Mouse (Mus musculus): Measurements from ENCODE around the gene Slc4a2.
"Not testable (repeated sequence)": the region's sequence is repeated elsewhere in the genome, so short reads cannot be mapped to it uniquely, and the experiment has no call there.

The Slc4a2 gene

DNA sequence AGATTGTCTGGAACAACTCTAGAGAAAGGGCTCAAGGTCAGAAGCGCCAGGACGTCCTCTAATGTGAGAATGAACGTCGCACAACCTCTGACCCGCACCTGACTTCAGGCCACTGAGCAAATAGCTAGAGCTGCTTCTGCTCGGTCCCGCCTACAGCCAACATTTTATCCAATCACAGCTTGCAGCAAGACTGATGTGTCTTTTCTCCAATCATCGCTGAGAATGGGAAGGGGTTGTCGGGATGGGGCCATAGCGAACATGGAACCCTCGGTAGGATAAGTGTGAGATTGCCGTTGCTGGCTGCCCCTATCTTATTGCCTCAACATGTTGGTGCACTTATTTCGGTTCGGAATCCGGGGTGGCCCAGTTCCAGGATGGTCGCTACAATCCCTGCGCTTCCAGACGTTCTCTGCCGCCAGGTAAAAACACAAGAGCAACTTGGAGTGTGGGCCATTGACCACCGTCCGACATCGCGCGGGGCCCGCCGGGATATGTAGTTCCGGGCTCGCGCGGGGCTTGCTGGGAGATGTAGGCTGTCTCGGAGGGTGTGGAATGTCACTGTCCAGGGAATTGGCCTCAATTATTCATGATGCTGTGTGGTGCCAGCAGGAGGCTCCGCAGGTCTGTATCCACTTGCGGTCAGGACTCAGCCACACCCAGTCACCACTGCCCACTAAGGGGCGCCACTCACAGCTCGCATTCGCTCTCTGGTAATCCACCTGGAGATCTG is 29.3 kb upstream of the Slc4a2 start:
- peak; percentile 88 for DNase-seq

DNA sequence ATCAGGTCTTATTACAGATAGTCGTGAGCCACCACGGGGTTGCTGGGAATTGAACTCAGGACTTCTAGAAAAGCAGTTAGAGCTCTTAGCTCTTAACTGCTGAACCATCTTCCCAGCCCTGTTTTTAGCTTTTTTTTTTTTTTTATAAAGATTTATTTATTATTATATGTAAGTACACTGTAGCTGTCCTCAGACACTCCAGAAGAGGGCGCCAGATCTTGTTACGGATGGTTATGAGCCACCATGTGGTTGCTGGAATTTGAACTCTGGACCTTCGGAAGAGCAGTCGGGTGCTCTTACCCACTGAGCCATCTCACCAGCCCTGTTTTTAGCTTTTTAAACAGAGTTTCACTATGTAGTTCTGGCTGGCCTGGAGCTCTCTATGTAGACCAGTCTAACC is 27.4 kb upstream of the Slc4a2 start:
- DNase-seq: not testable (repeated sequence)

DNA sequence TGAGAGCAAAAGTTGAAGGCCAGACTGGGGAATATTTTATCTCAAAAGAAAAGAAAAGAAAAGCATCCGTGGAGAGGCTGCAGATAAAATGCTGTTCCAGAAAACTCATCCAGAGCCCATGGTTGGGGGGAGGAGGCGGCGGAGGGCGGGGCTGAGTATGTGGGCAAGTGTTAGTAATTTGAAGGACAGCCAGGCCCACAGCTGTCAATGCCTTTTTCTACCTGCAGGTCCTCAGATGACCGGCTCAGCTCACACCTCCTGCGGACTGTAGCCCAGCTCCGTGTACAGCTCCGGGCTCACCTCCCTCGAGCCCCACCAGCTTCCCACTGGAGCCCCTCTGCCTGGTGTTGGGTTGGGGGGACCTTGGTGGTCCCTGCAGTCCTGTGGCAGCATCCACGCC is 24.0 kb upstream of the Slc4a2 start:
- no peak for DNase-seq

DNA sequence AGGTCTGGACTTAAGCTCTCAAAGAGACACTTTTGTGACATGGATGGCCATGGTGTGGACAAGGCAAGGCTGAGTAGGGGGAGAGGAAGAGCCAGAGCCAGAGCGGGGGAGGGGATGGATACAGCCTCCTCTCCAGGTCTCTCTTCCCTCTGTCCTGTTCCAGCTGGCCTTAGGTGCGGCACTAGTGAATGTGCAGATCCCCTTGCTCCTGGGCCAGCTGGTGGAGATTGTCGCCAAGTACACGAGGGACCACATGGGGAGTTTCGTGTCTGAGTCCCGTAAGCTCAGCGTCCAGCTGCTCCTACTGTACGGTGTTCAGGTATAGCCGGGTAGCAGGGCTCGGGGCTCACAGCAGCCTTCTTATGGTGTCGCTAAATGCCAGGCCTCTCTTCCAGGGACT is 23.3 kb upstream of the Slc4a2 start:
- no peak for DNase-seq

DNA sequence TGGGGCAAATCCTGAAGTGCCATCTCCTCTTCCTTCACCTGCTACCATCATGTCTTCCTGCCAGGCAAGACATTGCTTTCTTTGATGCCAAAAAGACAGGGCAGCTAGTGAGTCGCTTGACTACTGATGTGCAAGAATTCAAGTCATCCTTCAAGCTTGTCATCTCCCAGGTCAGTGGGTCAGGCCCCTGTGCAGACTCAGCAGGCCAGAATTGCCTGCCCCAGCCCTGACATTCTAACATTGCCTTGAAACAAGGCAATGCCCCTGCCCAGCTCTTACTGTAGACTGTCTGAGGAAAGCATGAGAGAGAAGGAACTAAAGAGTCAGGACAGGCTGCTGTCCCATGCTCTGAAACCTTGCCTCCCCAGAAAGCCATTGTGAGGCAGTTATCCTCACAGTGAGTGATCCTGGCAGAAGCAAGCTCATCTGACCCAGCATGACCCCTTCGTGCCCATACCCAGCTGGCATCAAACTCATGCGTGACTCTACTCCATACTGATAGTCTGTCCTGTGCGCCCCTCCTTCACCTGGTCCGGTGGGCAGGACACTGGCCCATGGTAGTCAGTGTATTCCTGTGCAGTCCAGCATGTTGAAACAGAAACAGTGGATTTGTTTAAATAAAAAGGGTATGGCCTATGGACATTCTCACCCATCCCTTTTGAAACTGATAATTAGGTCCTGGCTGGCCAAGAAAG is 22.6 kb upstream of the Slc4a2 start:
- no peak for DNase-seq

DNA sequence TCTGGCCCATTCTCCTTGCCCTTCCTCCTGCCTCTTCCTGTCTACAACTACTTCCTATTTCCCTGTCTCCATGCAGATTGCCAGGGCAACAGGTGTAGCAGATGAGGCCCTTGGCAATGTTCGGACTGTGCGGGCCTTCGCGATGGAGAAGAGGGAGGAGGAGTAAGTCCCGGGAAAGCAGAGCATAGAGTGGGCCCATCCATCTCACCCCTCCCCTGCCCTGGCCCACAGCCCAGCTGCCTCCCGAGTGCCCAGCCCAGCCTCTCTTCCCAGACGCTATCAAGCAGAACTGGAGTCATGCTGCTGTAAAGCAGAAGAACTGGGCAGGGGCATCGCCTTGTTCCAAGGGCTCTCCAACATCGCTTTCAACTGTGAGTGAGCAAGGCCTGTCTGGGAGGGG is 21.7 kb upstream of the Slc4a2 start:
- DNase-seq: no peak

DNA sequence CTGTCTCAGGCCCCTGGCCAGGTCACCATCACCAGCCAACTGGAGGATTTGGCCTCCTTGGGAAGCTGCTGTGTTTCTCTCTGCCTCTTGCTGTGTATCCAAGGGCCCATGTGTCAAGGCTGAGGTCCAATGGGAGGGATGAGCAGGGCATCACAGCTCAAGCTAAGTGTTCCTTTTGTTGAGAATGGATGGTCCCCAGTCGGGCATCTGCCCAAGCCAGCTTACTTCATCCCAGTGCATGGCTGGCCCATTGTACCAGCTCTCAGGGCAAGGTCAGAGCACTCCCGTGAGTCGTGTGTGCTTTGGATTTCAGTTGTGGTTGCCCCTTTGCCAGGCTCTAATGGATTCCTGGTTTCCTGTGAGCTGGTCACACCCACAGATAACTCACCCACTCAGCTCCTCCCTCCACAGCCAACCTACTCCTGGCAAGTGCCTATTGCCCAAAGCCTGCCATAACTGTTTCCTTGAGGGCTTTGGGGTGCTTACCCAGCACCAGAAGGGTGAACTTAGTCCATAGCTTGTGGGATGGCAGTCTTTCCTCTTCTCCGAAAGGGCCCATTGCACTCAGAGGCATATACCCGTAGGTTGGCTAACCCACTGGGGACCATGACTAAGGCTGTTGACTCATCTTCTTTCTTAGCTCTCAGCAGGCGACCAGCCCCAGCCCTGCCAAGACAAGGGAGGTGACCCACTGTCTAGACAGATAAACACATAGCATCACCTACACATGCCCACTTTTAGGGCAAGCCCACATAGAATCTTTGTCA is 18.9 kb upstream of the Slc4a2 start:
- DNase-seq: no peak

DNA sequence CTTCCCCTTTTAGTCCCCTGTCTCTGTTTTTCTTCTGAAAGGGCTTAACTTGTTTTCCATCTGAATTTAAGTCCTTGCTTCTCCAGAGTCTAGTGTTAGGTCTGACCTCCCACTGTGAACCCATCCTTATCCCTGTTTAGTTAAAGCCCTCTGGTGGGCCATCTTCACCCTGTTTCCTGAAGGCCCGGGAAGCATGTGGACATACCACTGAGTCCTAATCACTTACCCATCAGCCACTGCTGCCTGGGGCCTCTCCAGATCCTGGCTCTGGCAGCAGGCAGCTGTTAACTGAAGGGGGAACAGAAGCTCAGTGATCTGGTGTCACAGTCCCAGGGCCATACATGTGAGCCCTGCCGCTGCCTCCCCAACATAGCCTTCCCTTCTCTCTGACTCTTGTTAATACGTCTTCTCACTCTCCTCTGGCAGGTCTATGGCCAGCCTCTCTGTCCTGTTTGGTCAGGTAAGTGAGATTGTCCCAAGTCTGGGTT is 18.2 kb upstream of the Slc4a2 start:
- no peak for DNase-seq

DNA sequence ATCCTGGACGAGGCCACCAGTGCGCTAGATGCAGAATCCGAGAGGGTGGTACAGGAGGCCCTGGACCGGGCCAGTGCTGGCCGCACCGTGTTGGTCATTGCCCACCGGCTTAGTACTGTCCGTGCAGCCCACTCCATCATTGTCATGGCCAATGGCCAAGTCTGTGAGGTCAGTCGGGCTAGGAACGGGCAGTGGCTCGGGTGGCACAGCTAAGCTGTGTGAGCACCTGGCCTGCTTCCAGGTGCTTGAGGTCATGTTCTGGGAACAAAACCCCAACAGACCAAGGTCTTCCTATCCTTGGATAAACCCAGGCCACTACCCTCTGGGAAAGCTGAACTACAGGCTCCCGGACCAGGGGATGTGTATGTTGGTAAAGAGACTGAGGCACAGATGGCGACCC is 15.0 kb upstream of the Slc4a2 start:
- DNase-seq: no peak

DNA sequence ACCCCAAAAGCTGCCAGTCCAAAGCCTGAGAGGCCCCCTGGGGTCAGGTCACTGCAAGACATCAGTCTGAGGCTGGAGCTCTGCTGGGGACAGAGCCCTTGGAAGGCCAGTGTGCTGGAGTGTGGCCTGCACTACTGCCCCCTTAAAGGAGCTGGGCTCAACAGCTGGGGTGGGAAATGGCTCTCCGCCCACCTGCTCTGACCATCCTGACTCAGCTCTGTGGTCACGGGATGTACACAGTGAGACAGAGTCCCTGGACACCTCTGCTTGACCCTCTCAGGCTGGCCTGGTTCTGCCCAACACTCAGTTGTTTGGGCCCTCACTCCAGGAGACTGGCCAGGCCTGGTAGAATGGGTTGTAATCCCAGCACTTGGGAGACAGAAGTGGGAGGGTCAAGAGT is 14.2 kb upstream of the Slc4a2 start:
- no peak for DNase-seq

DNA sequence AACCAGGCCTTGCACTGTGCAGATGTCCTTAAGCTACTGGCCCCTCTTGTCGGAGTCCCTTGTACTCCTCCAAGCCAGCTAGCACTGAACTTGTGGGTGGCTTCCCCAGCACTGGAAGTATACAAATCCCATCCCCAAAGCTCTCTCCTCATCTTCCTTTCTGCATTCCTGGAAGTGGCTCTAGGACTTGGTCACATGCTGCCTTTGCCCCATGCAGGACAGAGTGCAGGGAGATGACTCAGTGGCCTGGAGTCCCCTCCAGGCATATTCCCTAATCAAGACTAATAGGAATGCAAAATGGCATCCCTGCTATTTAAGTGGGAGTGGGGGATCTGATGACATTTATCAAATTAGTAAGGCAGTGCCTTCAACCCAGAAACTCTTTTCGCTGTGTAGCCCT is 11.6 kb upstream of the Slc4a2 start:
- DNase-seq: no peak

DNA sequence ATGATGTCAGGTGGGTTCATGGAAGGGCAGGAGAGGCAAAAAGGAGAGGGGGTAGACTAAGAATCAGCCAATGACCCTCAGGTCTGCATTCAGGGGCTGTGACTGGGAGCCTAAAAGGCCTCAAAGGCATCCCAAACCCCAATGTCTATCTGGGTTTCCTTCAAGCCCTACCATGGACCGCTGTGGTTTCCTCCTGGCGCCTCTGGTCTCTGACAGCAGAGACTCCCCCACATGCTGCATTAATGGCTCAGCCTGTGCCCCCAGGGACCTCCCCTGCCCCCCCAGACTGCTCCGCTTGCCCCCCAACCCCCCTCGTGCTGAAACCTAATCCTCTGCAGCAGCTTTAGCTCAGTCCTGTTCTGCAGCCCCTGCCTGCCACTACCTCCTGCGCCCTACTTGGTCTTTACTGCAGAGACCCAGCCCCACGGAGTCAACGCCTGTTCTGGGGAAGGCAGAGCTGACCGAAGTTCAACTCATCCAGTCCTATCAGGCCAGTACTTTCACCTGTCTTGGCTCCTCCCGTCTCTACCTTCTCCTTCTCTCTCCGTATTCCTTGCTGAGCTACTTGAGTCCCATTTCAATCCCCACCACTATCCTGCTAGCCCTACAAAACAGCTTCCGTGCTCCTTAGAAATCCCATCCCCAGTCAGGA is 10.5 kb upstream of the Slc4a2 start, which contains the start of gene Asic3:
Asic3 (plus strand) TSS at position 351 of the 652 bp plus-strand sequence.
- DNase-seq: no peak

DNA sequence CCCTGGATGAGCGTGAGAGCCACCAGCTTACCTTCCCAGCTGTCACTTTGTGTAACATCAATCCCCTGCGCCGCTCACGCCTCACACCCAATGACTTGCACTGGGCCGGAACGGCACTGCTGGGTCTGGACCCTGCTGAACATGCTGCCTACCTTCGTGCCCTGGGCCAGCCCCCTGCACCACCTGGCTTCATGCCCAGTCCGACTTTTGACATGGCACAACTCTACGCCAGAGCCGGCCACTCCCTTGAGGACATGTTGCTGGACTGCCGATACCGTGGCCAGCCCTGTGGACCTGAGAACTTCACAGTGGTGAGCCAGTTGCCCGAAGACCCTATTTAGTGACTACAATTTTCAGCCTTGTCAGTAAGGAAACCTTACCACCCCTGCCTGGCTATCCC is 9.7 kb upstream of the Slc4a2 start:
- no peak for DNase-seq

DNA sequence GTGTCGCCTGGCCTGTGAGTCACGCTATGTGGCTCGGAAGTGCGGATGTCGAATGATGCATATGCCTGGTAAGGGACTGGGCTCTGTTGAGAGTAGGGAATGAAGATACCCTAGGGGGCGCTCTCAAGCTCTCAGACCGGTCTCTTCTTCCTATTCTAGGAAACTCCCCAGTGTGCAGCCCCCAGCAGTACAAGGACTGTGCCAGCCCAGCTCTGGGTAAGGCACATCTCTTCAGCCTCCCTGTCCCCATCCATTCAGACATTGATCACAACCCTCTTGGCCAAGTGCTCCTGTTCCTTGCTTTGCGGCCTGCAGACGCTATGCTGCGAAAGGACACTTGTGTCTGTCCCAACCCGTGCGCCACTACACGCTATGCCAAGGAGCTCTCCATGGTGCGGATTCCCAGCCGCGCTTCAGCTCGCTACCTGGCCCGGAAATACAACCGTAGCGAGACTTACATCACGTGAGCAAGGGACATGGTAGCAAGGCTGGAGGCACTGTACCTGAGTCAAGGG is 7.4 kb upstream of the Slc4a2 start:
- DNase-seq: peak; percentile 67

DNA sequence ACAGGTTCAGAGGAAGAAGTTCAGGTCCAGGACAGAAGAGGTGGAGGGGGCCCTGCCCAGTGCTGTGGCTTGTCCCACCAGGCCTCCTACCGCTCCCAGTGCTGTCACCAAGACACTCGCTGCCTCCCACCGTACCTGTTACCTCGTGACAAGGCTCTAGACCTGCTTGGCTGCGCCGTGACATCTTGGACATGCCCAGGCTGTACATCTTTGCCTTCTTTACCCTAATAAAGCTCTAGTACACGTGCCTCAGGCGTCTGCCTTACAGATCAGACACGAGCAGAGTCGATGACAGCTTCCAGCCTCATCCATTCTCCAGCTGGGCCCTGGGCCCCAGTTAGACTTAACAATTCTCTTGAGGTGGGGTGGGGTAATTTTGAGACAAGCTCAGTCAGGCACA is 6.0 kb upstream of the Slc4a2 start:
- DNase-seq: no peak

DNA sequence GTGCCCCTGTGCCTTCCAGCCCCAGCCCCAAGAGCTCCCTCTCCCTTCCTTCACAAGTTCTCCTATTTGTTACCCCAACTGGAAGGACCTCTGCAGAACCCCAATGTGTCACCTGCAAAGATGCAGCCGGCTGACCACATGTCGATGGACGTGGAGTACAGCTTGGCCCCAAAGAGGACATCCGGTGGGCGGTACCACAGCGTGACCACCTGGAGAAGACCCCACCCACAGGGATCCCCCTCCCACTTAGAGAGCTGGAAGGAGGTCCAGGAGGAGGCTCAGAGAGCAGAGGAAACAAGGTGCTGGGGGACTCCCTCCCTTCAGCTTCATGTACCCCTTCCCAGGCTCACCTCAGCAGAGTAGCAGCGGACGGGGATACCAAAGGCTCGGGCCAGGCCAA is 3.3 kb upstream of the Slc4a2 start:
- no peak for DNase-seq

DNA sequence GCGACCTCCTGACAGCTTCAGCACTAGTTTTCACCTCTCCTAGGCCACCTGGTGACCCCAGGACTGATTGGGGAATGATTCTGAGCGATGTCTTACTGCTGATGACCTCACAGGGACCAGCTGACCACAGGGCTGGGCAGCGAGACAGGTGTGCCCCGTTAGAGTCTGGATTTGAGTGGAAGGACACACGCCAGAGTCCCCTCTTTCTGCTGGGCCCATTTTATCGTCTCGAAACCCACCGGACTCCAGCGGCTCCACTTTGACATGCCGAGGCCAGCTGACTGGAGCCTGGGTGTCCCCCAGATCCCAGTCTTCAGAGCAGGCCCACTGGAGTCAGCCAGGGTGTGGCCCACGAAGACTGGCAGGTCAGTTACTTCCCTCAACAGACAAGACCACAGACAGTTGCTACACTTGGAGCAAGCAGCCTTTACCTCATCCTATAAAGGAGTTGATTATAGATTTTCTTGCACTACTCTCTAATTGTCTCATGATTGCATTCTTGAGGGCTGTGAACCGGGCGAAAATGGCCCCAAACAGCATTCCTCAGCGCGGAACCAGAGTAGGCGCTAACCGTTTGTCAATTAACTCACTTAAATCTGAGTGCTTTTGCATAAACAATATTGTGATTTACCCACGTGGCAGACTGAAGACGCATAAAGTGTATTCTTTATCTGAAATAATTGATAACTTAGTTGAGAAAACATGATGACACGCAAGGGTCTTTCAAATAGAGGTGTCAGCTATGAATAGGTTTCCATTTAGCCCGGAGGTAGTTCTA is 556 bp downstream of the Slc4a2 start:
- DNase-seq: no peak

DNA sequence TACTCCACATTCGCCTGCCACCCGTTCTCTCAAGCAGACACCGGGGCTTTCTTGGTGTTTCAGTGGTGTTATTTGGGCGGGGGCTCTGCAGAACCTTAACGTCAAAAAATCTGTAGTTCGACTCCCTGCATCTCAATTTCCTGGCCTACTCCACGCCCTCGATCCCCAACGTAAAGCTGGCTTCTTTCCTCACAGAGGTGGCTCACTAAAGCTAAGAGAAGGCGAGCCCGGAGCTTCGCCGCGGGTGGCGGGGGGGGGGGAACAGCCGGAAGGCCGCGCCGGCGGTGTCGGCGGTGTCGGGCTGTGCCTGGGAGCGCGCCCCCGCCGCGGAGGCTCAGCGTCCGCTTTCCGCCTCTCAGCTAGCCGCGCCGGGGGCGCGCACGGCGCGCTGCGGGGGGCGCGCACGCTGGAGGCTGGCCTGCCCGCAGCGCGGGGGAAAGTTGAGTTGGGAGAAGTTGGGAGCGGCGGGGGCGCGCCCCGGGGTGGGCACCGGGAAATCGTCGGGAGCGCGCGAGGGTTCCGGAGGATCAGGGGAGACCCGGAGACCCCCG is 1.3 kb downstream of the Slc4a2 start:
- DNase-seq: peak; percentile 81

DNA sequence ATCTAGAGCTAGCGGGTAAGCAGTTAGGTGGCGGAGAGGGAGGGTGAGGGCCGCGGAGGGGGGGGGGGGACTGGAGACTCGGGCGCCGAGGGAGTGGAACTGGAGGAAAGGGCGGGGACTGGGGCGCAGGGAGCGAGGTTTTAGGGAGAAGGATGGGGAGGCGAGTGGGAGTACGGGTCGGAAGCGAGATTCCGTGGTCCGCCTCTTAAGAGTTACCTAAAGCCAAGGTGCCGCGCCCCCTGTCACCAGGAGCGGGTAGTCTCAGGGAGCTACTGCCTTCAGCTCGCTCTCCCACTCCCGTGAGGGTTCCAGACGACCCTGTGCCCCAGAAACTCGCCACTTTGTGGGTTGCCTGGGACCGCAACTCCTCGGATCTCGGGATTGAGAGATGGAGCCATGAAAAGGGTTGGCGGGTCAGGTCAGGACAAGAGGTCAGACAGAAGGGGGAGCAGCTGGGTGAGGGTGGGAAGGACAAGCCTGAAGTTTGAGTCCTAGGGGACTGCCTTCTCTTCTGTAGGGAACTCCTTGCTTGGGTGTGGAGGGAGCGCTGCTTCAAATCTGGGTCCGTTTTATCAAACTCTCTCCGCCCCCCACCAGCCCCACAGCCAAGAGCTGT is 1.9 kb downstream of the Slc4a2 start:
- DNase-seq: no peak

DNA sequence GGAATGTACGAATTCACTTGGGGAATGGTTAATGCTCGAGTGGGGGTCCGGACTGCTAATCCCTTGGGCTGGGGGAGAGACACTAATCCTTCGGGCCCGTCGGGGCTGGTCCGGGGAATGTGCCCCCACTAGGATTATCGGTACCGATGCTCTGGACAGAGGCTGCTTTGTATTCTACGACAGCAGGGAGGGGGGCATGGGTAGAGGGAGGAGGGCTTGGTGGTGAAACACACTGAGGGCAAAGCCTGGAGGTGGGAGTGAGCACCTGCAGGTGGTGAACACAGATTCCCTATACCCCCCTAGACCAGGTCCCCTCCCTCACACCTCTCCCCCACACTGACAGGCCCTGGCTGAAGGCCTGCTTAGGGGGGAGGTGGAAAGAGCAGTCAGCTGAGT is 2.4 kb downstream of the Slc4a2 start:
- DNase-seq: no peak

DNA sequence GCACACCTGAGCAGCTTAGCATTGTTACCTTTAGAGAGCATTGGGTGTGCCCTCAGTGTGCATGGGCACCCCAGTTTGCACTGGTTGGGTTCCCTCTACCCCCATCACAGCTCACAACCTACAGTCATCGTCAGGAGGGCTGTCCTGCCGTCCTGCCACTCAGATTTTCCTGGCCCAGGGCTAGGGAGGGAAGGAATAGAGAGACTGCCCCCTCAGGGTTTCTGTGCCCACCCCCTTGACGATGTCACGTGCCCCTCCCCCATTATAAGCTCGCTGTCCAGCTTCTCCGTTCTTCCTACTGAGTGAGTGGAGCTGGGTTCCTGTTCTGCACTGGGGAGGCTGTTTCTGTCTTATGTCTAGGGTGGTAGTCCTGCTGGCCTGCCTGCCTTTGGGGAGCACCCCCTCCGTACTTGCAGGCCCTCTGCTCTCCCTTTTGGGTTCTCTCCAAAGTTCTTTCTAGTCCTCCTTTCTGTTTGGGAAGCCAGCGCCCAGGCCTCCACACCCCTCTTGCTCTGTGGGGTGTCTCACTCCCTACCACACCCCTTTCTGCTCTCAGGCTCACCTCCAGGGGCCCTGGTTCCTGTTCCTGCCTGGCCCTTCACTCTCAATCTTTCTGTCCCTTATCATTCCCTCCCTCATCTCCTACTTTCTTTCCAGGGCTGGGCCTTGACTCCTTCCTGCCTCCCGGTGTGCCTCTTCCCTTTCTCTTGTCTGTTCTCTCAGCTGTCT is 3.1 kb downstream of the Slc4a2 start:
- no peak for DNase-seq
